Mouse (Mus musculus): ENCODE results near the gene Fbxo17.
"Not testable (repeated sequence)": the region's sequence is repeated elsewhere in the genome, so short reads cannot be mapped to it uniquely, and the experiment has no call there.

Gene Fbxo17

GRCm38 (mm10) chr7:28716590-28717281, at the start of gene Fbxo17:
Gene Fbxo17 (plus strand): TSS chr7:28716804.
- DNase-seq (ENCODE audit: low read depth, low spot score) = no peak

- DNase-seq (ENCODE audit: low read depth, low spot score) = no peak
Observed at GRCm38 (mm10) chr7:28671172-28671571, 45.4 kb upstream of the Fbxo17 start.

- DNase-seq (ENCODE audit: low read depth, low spot score) = no peak
Observed at GRCm38 (mm10) chr7:28672276-28672675, 44.3 kb upstream of the Fbxo17 start.

DNA sequence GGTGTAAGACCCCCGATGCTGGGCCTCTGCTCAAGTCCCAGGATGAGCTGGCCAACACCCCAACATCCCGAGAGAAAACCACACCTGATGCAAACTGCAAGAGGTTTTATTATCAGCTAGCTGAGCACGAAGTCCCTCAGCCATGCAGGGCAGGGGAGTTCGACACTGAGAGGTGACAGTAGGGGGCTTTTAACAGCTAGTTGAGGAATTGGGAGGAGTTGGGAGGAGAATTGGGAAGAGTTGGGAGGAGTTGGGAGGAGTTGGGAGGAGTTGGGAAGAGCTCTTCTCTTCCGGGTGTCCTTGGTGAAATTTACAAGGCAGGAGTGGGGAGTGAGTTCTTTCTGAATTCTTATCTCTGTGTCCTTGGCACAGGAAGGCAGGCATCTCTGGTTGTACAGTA, 43.8 kb upstream of the Fbxo17 start:
- not testable (repeated sequence) for DNase-seq (ENCODE audit: low read depth, low spot score)

GRCm38 (mm10) chr7:28674994-28675393, 41.6 kb upstream of the Fbxo17 start:
- DNase-seq (ENCODE audit: low read depth, low spot score) = no peak

- DNase-seq (ENCODE audit: low read depth, low spot score) = no peak
Observed at GRCm38 (mm10) chr7:28675746-28676145, 40.9 kb upstream of the Fbxo17 start.

- no peak for DNase-seq (ENCODE audit: low read depth, low spot score)
Observed at GRCm38 (mm10) chr7:28676811-28677541, 39.6 kb upstream of the Fbxo17 start.

GRCm38 (mm10) chr7:28677624-28678023, 39.0 kb upstream of the Fbxo17 start:
- no peak for DNase-seq (ENCODE audit: low read depth, low spot score)

DNA sequence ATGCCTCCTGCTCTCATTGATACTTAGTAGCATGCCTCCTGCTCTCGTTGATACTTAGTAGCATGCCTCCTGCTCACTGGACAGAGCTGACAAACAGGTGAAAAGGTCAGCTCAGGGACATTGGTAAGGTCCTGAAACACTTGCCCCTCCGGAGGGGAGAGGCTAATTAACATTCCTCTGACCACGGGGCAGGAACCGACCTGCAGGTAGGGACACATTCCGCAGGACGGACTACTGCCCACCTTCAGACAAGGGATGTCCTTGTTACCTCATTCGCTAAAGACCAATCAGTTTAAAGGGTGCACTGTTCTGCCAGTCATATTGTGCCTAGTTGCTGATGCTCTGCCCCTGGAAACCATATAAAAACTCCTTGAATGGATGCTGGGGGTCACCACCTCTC, 25.5 kb upstream of the Fbxo17 start:
- no peak for DNase-seq (ENCODE audit: low read depth, low spot score)

DNA sequence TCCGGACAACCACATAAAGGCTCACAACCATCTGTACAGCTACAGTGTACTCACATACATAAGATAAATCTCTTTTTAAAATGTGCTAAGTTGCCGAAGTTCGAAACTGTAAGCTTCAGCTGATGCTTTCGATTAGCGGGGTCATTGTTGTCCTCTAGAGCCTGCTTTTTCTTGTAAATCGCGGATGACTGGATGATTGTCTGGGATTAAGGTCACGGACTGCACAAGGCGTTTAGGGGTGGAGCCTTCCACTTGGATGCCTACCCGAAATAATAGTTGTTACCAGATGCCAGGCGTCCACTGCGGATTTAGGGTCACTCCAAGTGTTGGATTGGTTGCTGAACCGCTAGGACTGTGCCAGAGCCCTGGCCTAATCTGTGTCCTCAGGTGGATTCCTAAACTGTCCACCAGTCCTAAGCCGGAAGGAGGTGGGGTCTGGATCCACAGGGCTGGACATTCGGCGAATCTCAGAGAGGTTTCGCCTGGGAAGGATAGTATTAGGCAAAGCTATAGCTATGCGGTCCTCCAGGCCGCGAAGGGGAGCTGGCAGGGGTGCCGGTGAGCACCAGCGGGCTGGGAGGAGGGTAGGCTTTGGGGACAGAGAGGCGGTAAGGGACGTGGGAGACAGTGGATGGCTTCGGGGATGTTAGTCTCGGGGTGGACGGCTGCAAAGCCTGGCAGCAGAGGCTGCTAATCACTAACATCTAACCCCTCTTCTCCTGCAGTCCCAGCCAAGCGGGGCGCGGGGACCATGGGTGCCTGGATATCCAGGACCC, 23.9 kb upstream of the Fbxo17 start, which contains the start of gene Fbxo27:
Gene Fbxo27, plus strand, starts transcription at position 305 of the 776 bp plus-strand sequence.
- peak; percentile 68 for DNase-seq (ENCODE audit: low read depth, low spot score)

DNA sequence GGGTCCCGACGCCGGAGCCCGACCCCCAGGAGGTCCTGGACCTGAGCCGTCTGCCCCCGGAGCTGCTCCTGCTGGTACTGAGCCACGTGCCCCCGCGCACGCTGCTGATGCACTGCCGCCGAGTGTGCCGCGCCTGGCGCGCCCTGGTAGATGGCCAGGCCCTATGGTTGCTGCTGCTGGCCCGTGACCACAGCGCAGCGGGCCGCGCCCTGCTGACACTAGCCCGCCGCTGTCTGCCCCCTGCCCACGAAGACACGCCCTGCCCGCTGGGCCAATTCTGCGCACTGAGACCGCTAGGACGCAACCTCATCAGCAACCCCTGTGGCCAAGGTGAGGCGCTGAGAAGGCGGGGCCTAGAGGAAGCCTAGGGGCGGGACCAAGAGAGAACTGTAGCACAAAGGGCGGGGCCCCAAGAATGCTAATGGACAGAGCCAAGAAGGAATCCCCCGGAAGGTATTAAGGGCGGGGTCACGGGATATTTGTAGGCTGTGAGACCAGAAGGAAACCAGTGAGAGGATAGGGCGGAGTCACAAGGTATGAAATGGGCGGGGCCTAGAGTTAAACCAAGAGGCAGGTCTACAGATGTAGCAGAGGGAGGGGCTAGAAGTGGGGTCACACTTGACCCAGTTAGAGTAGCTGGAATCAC, 23.2 kb upstream of the Fbxo17 start:
- peak; percentile 99 for DNase-seq (ENCODE audit: low read depth, low spot score)

DNA sequence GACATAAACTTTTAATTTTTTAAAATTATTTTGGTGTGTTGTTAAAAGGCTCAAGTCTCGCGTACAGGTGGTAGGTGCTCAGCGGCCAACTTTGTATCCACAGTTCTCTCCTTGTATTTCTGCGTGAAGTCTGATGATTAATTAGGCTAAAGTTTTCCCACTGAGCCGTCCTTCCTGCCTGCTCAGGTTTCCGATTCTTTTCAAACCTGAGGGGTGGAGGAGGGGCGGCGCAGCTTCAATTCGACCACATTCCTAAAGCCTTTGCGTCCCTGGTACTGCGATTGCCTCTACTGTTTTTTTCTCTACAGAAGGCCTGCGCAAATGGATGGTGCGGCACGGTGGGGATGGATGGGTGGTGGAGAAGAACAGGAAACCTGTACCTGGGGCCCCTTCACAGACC, 22.2 kb upstream of the Fbxo17 start:
- DNase-seq (ENCODE audit: low read depth, low spot score) = no peak

DNA sequence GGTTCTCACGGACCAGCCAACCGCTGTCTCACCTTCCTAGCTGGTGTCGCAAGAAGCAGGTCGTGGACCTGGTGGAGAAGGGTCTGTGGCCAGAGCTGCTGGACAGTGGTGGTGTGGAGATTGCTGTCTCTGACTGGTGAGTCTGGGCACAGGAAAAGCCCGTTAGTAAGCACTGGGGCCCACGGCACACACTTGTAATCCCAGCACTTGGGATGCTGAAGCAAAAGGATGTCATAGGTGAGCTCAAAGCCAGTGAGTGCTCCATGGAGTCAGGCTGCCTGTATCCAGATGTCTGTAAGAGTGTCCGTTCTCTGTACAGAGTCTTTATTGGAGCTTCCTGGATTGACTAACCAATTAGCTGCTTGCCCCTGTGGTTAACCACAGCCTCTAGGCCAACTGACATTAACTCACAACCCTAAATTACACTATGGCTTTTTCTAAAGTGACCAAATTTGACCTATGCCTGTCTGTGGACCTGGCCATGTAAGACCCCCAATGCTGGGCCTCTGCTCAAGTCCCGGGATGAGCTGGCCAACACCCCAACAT, 21.6 kb upstream of the Fbxo17 start:
- no peak for DNase-seq (ENCODE audit: low read depth, low spot score)

DNA sequence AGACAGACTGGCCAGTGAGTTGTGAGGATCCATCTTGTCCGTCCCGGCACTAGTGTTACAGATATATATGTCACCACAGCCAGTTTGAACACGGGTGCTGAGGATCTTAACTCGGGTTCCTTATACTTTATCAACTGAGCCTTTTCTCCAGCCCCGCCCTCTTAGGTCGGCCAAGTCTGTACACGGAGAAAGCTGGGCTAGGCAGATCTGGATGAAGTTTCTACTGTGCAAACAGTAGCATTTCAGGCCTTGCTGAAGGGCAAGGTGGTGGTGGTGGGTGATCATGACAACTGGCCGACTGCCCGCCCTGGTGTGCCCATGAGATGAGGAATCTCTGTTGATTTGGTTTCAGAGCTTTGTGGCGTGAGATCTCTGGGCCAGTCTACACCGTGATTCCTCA, 19.3 kb upstream of the Fbxo17 start:
- DNase-seq (ENCODE audit: low read depth, low spot score) = no peak

DNA sequence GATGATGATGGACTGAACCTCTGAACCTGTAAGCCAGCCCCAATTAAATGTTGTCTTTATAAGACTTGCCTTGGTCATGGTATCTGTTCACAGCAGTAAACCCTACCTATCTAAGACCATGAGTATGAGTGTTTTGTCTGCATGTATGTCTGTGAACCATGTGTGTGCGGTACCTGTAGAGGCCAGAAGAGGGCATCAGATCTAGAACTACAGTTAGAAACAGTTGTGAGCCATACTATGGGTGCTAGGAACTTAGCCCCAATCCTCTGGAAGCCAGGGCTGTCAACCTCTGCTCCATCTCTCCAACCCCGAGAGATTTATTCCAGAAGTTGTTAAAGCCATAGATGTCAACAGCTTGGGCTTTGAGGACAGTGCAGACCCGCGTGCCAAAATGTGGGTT, 16.3 kb upstream of the Fbxo17 start:
- no peak for DNase-seq (ENCODE audit: low read depth, low spot score)

DNA sequence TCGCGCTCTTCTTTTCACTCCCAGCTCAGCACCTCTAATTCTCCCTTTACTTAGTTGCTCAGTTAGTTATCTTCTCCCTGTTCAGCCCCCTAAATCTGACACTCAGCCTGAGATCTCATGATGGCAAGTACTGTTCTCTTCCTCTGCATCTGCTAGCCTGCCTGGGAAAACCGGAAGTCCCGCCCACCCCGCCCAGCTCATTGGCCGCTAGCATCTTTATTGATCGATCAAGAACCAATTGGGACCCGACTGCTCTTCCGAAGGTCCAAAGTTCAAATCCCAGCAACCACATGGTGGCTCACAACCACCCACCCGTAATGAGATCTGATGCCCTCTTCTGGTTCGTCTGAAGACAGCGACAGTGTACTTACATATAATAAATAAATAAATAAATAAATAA, 15.3 kb upstream of the Fbxo17 start:
- not testable (repeated sequence) for DNase-seq (ENCODE audit: low read depth, low spot score)

GRCm38 (mm10) chr7:28702601-28703143, 13.9 kb upstream of the Fbxo17 start:
- DNase-seq (ENCODE audit: low read depth, low spot score) = no peak

DNA sequence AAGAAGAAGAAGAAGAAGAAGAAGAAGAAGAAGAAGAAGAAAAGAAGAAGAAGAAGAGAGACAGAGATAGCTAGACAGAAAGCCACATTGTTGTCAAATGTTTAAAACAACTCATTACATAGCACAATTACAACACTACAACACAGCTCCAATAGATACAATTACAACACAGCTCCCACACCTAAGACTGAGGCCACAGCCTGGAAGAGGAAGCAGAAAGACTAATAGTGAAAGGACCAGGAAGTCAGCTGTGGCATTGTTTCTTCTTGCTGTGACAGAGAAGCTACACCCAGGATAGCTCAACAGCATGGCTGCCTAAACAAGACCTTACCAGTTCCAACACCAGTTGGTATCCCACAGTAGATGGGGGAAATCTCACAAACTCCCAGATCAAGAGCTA, 7.2 kb upstream of the Fbxo17 start:
- DNase-seq (ENCODE audit: low read depth, low spot score) = no peak

GRCm38 (mm10) chr7:28710962-28711361, 5.6 kb upstream of the Fbxo17 start:
- DNase-seq (ENCODE audit: low read depth, low spot score) = no peak

GRCm38 (mm10) chr7:28714667-28715066, 1.9 kb upstream of the Fbxo17 start:
- DNase-seq (ENCODE audit: low read depth, low spot score) = no peak

DNA sequence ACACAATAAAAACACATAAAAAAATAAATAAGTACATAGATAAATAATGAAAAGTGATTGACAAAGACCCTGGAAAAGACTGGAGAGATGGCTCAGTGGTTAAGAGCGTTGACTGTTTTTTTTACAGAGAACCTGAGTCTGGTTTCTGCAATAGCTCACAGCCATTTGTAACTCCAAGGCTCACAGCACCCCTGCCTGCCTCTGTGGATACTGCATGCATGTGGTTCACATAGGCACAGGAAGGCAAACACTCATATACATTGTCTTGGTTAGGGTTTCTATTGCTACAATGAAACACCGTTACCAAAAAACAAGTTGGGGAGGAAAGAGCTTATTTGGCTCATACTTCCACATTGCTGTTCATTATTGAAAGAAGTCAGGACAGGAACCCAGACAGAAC, 1.0 kb upstream of the Fbxo17 start:
- DNase-seq (ENCODE audit: low read depth, low spot score) = no peak
